Mouse (Mus musculus): ENCODE data around the gene Zcchc14.

- TF ChIP-seq POLR2A (IDR thresholded peaks at IDR 0.05; ENCODE audit: borderline replicate concordance, low read depth, low read length) = no peak
- no peak for TF ChIP-seq CTCF (IDR thresholded peaks at IDR 0.05; ENCODE audit: low read depth, low read length)
These were observed 47.2 kb upstream of the Zcchc14 start for GRCm38 (mm10) chr8:121699936-121700335.
